Mouse (Mus musculus) intestine, embryonic 15.5 days (tissue): ENCODE results near the gene Acly. TPM values are rescaled to one million over a fixed set of nuclear protein-coding genes. Genes with fewer than 3 reads are reported as not detected.

Experiments used
- ATAC-seq: fragments of 200-750 bp; cut with Nextera tagmentation; 2 replicates; pipeline ENCODE4 v1.8.0; 2017; ENCODE audit warnings: moderate TSS enrichment, moderate library complexity
- H3K27ac ChIP-seq: fragments of 300-500 bp; sonication (generic); 2 replicates; pipeline ENCODE4 v1.5.1; 2015; ENCODE audit warnings: mild to moderate bottlenecking, inconsistent platforms
- H3K27me3 ChIP-seq: fragments of 300-500 bp; sonication (generic); replicated peaks from 2 replicates; pipeline ENCODE4 v1.6.1; 2015; ENCODE audit warnings: inconsistent platforms
- H3K36me3 ChIP-seq: fragments of 300-500 bp; sonication (generic); 2 replicates; pipeline ENCODE4 v1.6.1; 2015; ENCODE audit warnings: inconsistent platforms
- H3K4me1 ChIP-seq: fragments of 300-500 bp; sonication (generic); replicated peaks from 2 replicates; pipeline ENCODE4 v1.6.1; 2015; ENCODE audit warnings: inconsistent platforms
- H3K4me2 ChIP-seq: fragments of 300-500 bp; sonication (generic); replicated peaks from 2 replicates; pipeline ENCODE4 v1.6.1; 2015; ENCODE audit warnings: mild to moderate bottlenecking, inconsistent platforms
- H3K4me3 ChIP-seq: fragments of 300-500 bp; sonication (generic); replicated peaks from 2 replicates; pipeline ENCODE4 v1.5.1; 2015; ENCODE audit warnings: inconsistent platforms
- H3K9ac ChIP-seq: fragments of 300-500 bp; sonication (generic); 2 replicates; pipeline ENCODE4 v1.6.1; 2015; ENCODE audit warnings: inconsistent platforms
- H3K9me3 ChIP-seq: fragments of 300-500 bp; sonication (generic); 2 replicates; pipeline ENCODE4 v1.6.1; 2016; ENCODE audit warnings: inconsistent platforms
- WGBS: fragments of 180-500 bp; shearing (Covaris S2); methylation state at CpG from one replicate; pipeline ENCODE4 v1.1.7; 2015; 5-methylcytosine and 5-hydroxymethylcytosine counted together
- polyA plus RNA-seq: library from polyadenylated mRNA; unstranded; fragments of >200 nt; fragmentation: Nextera tagmentation; extraction: Ambion mirVana; gene quantifications from 2 replicates; pipeline ENCODE4 v1.2.1, GENCODE M21; 2015

Acly gene
- polyA plus RNA-seq, 1 experiment from 2014 or later: 153 TPM

DNA sequence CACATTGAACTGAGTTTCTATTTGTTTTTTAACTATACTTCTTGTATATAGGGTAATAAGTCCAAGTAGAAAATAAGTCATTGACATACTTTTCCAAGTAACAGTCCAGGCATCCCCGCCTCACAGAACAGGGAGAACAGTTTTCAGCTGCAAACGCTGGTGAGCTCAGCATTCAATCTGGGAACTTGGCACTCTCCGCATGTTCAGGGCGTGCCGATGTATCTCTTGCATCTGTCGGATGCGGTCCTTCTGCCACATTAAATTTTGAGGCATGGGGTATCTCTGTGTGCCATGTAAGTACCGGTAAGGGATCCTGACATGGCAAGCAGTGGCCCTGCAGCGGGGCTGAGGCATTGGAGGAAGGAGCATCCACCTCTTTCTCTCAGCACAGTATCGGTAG, 65.1 kb downstream of the Acly start:
- no peaks in the 10 kb centered on the region for H3K4me1 ChIP-seq
- no peak for ATAC-seq
- no peak overlapping the region for H3K27ac ChIP-seq
- no peaks in the 10 kb centered on the region for H3K27me3 ChIP-seq
- H3K36me3 ChIP-seq: 0 out of 2 replicates have a peak, but pooled peaks cover 4% of the 10 kb centered on the region
- WGBS: 88% methylated on average over 10 of the region's 10 CpGs
- H3K4me3 ChIP-seq: no peak overlapping the region
- H3K9me3 ChIP-seq: no peaks in the 10 kb centered on the region
- no peak overlapping the region for H3K9ac ChIP-seq
- no peak overlapping the region for H3K4me2 ChIP-seq

DNA sequence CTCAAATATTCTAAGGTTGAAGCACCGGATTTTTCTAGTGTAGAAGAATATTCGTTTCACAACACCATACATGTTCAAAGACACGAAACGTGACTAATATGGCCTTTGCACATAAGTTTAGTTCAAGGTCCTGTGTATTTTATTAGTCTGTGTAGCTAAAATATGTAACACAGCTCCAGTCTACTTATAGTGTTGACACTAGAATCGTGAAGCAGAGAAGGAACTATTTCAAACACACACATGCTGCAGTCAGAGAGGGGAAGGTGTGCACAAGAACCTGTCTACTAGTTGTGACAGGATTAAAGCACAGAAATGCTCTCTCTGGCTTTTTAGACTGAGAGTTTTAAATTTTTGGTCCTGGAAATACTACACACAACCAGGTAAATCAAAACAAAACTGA, 70.1 kb downstream of the Acly start:
- no peaks in the 10 kb centered on the region for H3K27me3 ChIP-seq
- no peak overlapping the region for H3K4me2 ChIP-seq
- no peaks in the 10 kb centered on the region for H3K4me1 ChIP-seq
- H3K9me3 ChIP-seq: no peaks in the 10 kb centered on the region
- 82% methylated on average over 5 of the region's 5 CpGs for WGBS
- H3K27ac ChIP-seq: no peak overlapping the region
- no peak for ATAC-seq
- H3K4me3 ChIP-seq: no peak overlapping the region
- H3K36me3 ChIP-seq: peaks cover 4% of the 10 kb centered on the region; the same call in 1 of the 2 replicates
- H3K9ac ChIP-seq: no peak overlapping the region

DNA sequence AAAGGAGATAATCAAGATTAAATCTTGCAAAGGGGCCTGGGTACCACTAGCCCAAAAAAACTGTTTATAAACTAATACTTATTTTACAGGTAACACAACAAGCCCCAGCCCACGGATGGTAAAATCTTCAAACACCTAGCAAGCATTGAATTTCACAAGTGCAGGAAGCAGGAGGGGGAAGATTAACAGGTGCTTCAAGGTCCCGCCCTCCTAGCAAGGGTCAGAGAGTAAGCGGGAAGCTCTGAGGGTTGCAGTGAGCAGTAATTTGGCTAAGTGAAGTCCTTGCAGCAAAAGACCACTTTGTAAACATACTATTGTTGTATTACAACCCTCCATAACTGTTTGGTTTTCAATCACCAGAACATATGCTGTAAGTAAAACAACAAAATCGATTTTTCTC, 70.6 kb downstream of the Acly start:
- Histone ChIP-seq H3K27ac (no peak overlapping the region), H3K4me2 (no peak overlapping the region), H3K27me3 (no peaks in the 10 kb centered on the region), H3K4me1 (no peaks in the 10 kb centered on the region), H3K4me3 (no peak overlapping the region), H3K9ac (no peak overlapping the region), H3K9me3 (no peaks in the 10 kb centered on the region), H3K36me3 (peaks cover 4% of the 10 kb centered on the region; the same call in 1 of the 2 replicates)
- ATAC-seq: no peak
- 67% methylated on average over 4 of the region's 4 CpGs for WGBS

DNA sequence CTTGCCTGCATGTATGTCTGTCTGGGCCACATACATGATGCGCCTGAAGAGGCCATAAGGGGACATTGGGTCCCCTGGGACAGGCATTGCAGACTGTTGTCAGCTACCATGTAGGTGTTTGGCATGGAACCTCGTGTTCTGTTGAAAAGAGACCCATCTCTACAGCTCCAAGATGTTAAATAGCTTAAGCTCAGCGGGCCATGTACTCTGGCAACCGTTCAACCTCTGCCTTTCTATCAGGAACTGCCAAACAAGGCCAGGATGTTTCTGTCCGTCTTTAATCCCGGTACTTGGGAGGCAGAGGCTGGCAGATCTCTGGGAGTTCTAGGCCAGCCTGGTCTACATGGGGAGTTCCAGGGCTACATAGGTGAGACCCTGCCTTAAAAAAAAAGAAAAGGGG, 85.2 kb downstream of the Acly start:
- no peak overlapping the region for H3K9ac ChIP-seq
- ATAC-seq: no peak
- H3K27me3 ChIP-seq: no peaks in the 10 kb centered on the region
- H3K27ac ChIP-seq: no peak overlapping the region
- no peak overlapping the region for H3K4me3 ChIP-seq
- 82% methylated on average over 6 of the region's 6 CpGs for WGBS
- no peak overlapping the region for H3K4me2 ChIP-seq
- no peaks in the 10 kb centered on the region for H3K36me3 ChIP-seq
- no peaks in the 10 kb centered on the region for H3K9me3 ChIP-seq
- peaks cover 7% of the 10 kb centered on the region; the same call in 1 of the 2 replicates for H3K4me1 ChIP-seq

DNA sequence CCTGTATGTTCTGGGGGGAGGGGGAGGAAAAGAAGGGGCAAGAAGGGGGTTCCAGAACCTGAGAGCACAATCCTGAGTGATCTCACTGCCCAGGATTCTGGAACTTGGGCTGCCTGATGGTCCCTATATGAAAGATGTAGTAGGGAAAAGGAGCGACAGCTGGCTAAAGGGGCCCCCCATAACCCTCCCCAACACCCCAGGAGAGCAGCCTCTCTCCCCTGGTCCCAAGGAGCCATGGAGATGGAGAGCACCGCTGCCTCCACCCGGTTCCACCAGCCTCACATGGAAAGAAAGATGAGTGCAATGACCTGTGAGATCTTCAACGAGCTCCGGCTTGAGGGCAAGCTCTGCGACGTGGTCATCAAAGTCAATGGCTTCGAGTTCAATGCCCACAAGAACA, 86.0 kb downstream of the Acly start, which contains the start of the genes Nt5c3b and Klhl10:
Nt5c3b (minus strand) TSS at position 12 of the 400 bp plus-strand sequence.
Klhl10 (plus strand) TSS at position 121 of the 400 bp plus-strand sequence.
- peaks cover 7% of the 10 kb centered on the region; the same call in 1 of the 2 replicates for H3K4me1 ChIP-seq
- no peaks in the 10 kb centered on the region for H3K9me3 ChIP-seq
- H3K4me2 ChIP-seq: peak within 1 kb of the TSS; percentile 82
- H3K4me3 ChIP-seq: peak within 1 kb of the TSS; percentile 83
- peak within 1 kb of the TSS; percentile 95 for H3K9ac ChIP-seq
- no peak for ATAC-seq
- H3K27ac ChIP-seq: peak within 1 kb of the TSS; percentile 48; the same call in 1 of the 2 replicates
- no peaks in the 10 kb centered on the region for H3K36me3 ChIP-seq
- H3K27me3 ChIP-seq: no peaks in the 10 kb centered on the region
- WGBS: 79% methylated on average over 8 of the region's 8 CpGs

DNA sequence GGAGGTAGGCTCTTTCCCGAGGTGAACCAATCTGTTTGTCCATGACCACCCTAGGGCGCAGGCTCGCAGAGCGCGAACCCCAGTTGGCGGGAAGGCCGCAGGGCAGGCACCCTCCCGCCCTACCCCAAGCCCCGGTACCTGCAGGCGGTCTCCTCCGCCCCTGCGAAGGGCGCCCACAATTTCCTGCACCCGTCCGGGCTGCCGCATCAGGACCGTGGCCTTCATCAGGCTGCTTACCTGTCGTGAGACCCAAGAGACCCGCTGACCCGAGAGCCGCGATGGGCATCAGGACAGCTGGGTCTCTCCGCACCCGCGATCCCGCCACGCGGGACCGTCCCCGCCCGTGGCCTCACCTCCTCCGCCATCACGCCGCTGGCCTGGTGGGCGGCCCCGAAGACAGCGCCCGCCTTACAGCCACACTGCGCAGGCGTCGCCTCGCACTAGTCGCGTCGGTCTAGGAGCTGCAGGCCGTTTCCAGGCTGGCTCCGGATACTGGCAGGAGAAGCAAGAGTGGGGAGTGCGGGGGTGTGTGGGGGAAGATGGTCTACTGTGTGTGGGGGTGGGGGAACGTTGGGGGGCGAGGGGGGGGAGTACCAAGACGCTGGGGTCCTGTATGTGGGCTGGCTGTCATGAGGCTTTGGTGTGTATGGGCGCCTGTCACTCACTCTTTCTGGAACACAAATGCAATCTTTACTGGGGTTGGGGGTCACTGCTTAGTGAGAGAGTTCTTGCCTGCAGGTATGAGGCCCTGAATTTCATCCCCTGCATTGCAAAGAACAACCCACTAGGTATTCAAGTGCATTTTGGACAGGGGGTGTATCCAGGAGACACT, 86.9 kb downstream of the Acly start:
- Histone ChIP-seq H3K27ac (peak overlapping the region; percentile 48; the same call in 1 of the 2 replicates), H3K9ac (peak overlapping the region; percentile 95), H3K27me3 (no peaks in the 10 kb centered on the region), H3K9me3 (no peaks in the 10 kb centered on the region), H3K4me3 (peak overlapping the region; percentile 83), H3K4me2 (peak overlapping the region; percentile 82), H3K36me3 (peaks cover 3% of the 10 kb centered on the region; the same call in 1 of the 2 replicates), H3K4me1 (peaks cover 7% of the 10 kb centered on the region; the same call in 1 of the 2 replicates)
- 2% methylated on average over 52 of the region's 52 CpGs for WGBS
- peak; percentile 97 for ATAC-seq

DNA sequence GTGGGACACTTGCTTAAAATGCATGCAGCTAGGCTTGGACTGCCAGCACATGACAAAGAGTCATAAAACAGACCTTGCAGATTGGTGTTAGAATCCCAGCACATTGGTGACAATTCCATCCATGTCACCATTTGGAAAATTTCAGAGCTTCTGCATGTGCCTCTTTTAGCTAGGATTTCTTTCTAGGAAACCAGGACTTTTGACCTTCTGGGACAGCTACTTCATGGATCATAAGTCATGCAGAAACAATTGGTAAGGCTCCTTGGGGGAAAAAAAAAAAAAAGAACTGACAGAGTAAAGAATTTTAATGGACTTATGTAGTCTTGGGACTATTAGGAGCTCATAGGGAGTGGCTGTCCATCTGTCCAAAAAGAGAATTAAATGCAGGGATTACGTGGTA, 89.9 kb downstream of the Acly start:
- H3K36me3 ChIP-seq: peaks cover 9% of the 10 kb centered on the region; the same call in 1 of the 2 replicates
- ATAC-seq: no peak
- 85% methylated on average over 1 of the region's 1 CpGs for WGBS
- no peak overlapping the region for H3K4me3 ChIP-seq
- H3K4me1 ChIP-seq: peaks cover 7% of the 10 kb centered on the region; the same call in 1 of the 2 replicates
- no peak overlapping the region for H3K4me2 ChIP-seq
- no peak overlapping the region for H3K27ac ChIP-seq
- H3K9ac ChIP-seq: no peak overlapping the region
- H3K27me3 ChIP-seq: no peaks in the 10 kb centered on the region
- no peaks in the 10 kb centered on the region for H3K9me3 ChIP-seq

DNA sequence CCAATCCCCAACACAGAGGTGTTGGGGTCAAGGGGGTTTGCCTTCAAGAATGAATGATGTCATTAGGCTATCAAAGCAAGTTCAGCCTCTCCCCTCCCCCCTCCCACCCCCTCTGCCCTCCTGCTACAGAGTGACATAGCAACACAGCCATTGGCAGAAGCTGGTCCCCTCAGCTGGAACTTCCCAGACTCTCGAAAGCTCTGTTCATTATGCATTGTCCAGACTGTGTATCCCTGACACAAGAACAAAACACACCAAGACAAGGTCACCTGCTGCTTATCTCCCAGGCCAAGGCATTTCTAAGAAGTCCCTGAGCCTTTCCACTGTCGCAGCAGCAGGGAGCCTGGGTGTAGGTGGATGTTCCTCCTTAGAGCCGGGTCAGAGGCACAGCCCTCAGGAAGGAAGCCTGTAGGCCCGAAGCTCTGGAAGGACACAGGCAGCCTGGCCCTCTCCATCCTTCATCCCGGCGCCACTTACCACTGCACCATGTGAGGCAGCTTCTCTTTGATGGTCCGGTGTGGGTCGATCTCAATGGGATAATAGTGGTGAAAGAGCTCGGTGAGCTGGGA, 92.0 kb downstream of the Acly start:
- peaks cover 4% of the 10 kb centered on the region; the same call in 1 of the 2 replicates for H3K4me1 ChIP-seq
- no peak for ATAC-seq
- H3K36me3 ChIP-seq: peaks cover 9% of the 10 kb centered on the region; the same call in 1 of the 2 replicates
- H3K9me3 ChIP-seq: no peaks in the 10 kb centered on the region
- no peak overlapping the region for H3K4me2 ChIP-seq
- no peak overlapping the region for H3K9ac ChIP-seq
- 81% methylated on average over 9 of the region's 9 CpGs for whole genome bisulfite sequencing
- H3K27me3 ChIP-seq: no peaks in the 10 kb centered on the region
- no peak overlapping the region for H3K27ac ChIP-seq
- no peak overlapping the region for H3K4me3 ChIP-seq

DNA sequence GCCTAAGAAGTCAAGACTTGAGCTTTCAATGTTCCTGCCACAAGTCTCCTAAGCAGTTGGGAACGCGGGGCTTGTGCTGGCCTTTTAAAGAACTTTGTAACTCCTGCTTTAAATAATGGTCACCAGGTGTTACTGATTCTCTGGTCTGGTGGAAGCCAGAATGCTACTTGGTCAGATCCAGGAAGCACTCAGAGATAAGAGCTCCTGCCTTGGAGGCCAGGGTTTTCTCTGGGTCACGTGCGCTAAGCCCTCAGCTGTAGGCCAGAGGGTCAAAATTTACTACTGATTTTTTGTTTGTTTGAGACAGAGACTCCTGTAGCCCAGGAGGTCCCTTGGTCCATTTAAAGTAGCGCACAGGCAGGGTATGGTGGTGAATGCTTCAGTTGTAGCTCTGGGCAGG, 95.8 kb downstream of the Acly start:
- no peak for ATAC-seq
- H3K9me3 ChIP-seq: no peaks in the 10 kb centered on the region
- H3K4me1 ChIP-seq: 0 out of 2 replicates have a peak, but pooled peaks cover 3% of the 10 kb centered on the region
- H3K9ac ChIP-seq: no peak overlapping the region
- no peak overlapping the region for H3K4me2 ChIP-seq
- H3K4me3 ChIP-seq: no peak overlapping the region
- peaks cover 16% of the 10 kb centered on the region; the same call in 1 of the 2 replicates for H3K36me3 ChIP-seq
- H3K27me3 ChIP-seq: no peaks in the 10 kb centered on the region
- no peak overlapping the region for H3K27ac ChIP-seq
- WGBS: 89% methylated on average over 5 of the region's 5 CpGs

DNA sequence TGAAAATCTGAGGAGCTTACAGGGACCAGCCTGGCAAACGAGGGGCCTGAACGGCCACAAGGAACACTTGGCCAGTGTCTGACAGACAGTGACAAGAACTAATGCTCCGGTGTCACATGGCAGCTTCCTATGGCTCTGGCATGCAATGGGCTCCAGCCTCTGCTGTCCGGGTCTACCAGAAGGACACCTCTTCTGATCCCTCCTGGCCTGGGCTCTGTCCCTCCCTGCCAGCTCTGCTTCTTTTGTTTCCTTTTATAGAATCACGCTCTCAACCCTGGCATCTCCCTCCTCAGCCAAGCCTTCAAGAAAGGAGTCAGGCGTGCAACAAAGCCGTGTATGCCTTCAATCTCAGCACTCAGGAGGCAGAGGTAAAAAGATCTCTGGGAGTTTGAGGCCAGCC, 97.7 kb downstream of the Acly start:
- no peak for ATAC-seq
- Histone ChIP-seq H3K4me1 (peaks cover 8% of the 10 kb centered on the region; the same call in 1 of the 2 replicates), H3K4me3 (no peak overlapping the region), H3K36me3 (peaks cover 10% of the 10 kb centered on the region; the same call in 1 of the 2 replicates), H3K4me2 (no peak overlapping the region), H3K9me3 (no peaks in the 10 kb centered on the region), H3K27me3 (no peaks in the 10 kb centered on the region), H3K9ac (no peak overlapping the region), H3K27ac (no peak overlapping the region)
- WGBS: 88% methylated on average over 7 of the region's 7 CpGs

DNA sequence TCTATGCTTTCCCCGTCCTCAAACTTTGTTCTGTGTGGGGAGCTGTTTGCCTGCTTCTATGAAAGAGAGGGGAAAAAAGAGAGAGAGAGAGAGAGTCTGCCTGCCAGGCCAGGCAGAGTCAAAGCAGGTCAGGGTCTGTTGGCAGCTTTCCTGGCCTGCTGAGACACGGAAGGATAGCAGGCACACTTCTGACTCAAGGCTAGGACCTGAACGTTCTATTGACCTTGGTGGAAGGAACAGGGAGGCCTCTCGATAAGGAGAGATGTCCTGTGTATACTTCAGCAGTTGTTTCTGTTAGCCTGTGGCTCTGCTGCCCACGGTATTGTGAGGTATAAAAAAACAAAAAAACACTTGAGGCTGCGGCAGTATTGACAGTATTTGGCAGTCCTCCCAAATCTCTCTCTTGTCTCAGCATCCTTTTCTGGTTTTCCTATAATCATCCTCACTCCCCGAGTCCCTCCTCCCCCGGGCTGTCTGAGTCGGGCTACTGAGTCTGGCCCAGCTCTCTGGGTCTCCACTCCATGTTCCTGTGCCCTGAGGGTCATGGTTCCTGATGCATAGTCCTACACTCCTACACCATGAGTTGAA, 99.1 kb downstream of the Acly start:
- Histone ChIP-seq H3K27me3 (no peaks in the 10 kb centered on the region), H3K27ac (peak overlapping the region; percentile 18; the same call in 1 of the 2 replicates), H3K4me1 (peaks cover 8% of the 10 kb centered on the region; the same call in 1 of the 2 replicates), H3K36me3 (peaks cover 8% of the 10 kb centered on the region; the same call in 1 of the 2 replicates), H3K9ac (no peak overlapping the region), H3K4me2 (no peak overlapping the region), H3K4me3 (no peak overlapping the region), H3K9me3 (no peaks in the 10 kb centered on the region)
- 54% methylated on average over 9 of the region's 9 CpGs for WGBS
- no peak for ATAC-seq

DNA sequence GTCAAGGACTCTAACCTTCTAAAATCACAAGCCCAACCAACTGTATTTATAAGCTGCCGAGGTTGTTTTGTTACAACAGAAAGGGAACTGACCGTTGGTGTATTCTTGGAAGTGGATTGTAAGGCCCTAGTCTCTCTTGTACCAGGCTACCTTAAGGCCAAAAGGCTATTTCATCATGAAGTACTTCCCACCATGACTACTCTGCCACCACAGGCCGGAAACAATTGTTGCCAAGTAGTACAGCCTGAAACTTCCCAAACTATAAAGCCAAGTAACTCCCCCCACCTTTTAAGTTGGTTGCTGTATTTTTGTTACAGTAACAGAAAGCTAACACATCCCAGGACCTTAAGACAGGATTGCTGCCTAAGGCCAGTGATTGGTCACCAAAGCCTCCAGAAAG, 101.0 kb downstream of the Acly start:
- H3K9ac ChIP-seq: no peak overlapping the region
- 81% methylated on average over 3 of the region's 3 CpGs for WGBS
- H3K27ac ChIP-seq: no peak overlapping the region
- H3K27me3 ChIP-seq: no peaks in the 10 kb centered on the region
- no peaks in the 10 kb centered on the region for H3K9me3 ChIP-seq
- no peak overlapping the region for H3K4me2 ChIP-seq
- H3K36me3 ChIP-seq: peaks cover 10% of the 10 kb centered on the region
- no peak for ATAC-seq
- no peak overlapping the region for H3K4me3 ChIP-seq
- H3K4me1 ChIP-seq: peaks cover 8% of the 10 kb centered on the region; the same call in 1 of the 2 replicates
